Mouse (Mus musculus): ENCODE measurements at regions not wholly inside any gene's neighbourhood (a gene's known extent, or its start where the extent isn't known, plus 50 kb on each side); places are given as distances from the start of the nearest gene placed in this dataset.

DNA sequence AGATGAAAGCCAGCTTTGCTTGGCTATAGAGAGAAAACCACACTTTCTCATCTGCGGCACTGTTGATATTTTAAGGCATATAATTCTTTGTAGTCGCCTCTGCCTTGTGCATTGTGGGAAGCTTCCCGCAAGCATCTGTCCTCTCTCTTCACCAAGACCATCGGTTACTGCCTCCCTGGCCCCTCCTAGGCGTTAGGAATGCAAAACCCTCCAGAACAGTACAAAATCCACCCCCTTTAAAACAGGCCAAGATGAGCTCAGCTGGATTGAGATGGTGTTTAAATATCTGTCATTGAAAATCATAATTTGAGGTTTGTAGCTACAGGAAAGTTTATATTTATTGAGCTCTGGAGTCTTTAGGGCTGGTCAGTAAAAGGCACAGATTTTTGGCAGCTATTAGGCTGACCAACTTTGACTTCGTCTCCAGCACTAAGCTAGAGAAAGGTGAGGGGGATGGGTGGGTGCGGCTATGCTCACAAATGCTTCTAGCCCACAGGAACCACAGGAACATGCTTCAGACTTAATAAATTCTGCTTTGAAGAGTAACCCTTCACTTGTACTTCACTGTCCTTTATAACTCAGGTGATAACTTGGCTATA, 856.7 kb upstream of the Adgrl2 start:
- Histone ChIP-seq H3K4me3 (replicated peaks) (no peak overlapping the region), H3K9ac (replicated peaks) (no peak overlapping the region), H3K4me2 (no peak overlapping the region), H3K9me3 (replicated peaks) (no peaks in the 10 kb centered on the region), H3K27me3 (replicated peaks) (no peaks in the 10 kb centered on the region), H3K4me1 (peaks cover 7% of the 10 kb centered on the region; the same call in 1 of the 2 replicates), H3K36me3 (no peaks in the 10 kb centered on the region), H3K27ac (replicated peaks) (no peak overlapping the region)
- ATAC-seq (ENCODE audit: low FRiP score) = no peak
- WGBS = 77% methylated on average over 7 of the region's 7 CpGs

DNA sequence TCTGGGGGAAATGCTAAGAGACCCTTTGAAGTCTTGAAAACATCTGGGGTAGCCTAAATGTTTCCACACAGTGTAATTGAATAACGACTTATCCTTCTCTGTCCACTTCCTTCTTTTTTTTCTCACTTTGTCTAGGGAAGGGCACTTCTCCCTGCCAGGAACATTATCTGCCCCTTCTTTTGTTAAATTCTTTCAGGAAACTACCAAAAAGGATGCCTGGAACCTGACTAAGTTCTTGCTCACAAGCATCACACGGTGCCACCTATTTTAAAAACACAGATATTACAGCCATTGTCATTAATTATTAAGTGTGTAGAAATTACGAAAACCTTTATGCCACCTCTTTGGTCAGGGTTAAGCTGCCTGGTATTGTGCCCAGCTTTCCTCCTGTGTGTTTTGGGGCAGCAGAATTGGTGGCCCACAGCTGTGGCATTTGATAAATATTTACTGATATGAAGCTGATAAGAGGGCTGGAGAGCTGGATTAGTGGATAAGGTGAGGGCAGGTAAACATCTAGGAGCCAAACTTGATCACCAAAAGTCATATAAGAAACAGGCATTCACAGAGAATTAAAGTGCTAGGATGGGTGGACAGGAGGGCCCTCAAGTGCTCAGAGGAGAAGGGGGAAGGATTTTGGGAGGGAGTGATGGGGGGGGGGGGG, 855.6 kb upstream of the Adgrl2 start:
- Histone ChIP-seq H3K27me3 (replicated peaks) (no peaks in the 10 kb centered on the region), H3K36me3 (no peaks in the 10 kb centered on the region), H3K9me3 (replicated peaks) (no peaks in the 10 kb centered on the region), H3K27ac (replicated peaks) (no peak overlapping the region), H3K4me1 (peaks cover 7% of the 10 kb centered on the region; the same call in 1 of the 2 replicates), H3K4me2 (no peak overlapping the region), H3K9ac (replicated peaks) (no peak overlapping the region), H3K4me3 (replicated peaks) (no peak overlapping the region)
- 57% methylated on average over 3 of the region's 3 CpGs for WGBS
- ATAC-seq (ENCODE audit: low FRiP score) = no peak

DNA sequence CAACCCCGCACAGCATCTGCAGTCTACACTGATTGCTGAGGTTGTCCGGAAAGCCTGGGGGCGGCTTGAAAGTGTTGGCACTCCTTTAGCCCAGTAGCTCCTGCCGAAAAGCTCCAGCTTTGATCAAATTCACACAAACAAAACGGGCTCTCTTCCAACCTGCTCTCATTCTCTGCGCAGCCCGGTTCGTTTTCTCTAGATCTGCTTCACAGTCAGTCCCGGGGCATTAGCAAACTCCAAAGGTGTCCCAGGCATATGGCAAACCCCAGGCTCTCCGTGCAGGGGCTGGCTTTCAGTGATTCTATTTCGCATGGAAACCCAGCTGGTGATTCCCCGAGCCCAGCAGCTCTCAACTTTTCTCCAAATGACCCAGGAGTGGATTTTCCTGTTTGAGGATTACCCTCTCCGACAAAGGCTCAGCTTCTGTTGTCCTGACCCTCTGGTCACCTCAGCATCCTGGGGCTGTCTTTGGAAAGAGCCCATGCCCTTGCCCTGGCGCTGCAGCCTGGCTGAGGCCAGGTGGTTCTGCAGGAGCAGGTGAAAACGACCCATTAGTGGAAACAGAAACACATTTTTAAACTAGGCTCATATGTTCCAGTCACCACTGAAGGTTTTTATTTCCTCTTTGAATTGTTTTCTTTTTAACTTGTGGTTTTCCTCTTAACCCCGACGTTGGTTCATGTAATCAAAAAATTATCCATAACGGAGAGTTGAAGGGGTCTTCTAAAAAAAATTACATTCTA, 854.9 kb upstream of the Adgrl2 start:
- H3K27ac ChIP-seq (replicated peaks) = no peak overlapping the region
- H3K36me3 ChIP-seq = no peaks in the 10 kb centered on the region
- H3K9ac ChIP-seq (replicated peaks) = no peak overlapping the region
- peak overlapping the region; percentile 10 for H3K4me3 ChIP-seq (replicated peaks)
- H3K4me1 ChIP-seq = peaks cover 7% of the 10 kb centered on the region; the same call in 1 of the 2 replicates
- no peaks in the 10 kb centered on the region for H3K27me3 ChIP-seq (replicated peaks)
- no peaks in the 10 kb centered on the region for H3K9me3 ChIP-seq (replicated peaks)
- peak overlapping the region; percentile 49 for H3K4me2 ChIP-seq
- WGBS = 17% methylated on average over 18 of the region's 18 CpGs
- no peak for ATAC-seq (ENCODE audit: low FRiP score)

DNA sequence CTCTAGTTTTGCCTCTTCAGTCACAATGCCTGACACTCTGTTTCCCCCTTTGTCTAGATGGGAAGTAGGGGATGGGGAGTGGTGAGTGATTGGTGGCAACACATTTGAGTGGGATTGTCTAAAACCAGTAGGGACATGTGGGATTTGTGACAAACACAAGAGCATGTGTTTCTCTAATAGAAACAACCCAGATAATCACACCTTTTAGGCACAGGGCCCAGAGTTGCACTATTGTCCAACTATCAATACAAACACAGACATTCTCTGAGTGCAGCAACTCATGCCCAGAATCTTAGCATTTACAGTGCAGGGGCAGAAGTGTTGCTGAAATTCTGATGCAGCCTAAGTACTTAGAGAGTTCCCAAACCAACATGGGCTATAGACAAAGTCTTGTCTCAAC, 847.6 kb upstream of the Adgrl2 start:
- H3K27ac ChIP-seq (replicated peaks) = no peak overlapping the region
- no peak overlapping the region for H3K4me3 ChIP-seq (replicated peaks)
- ATAC-seq (ENCODE audit: low FRiP score) = no peak
- no peaks in the 10 kb centered on the region for H3K27me3 ChIP-seq (replicated peaks)
- no peaks in the 10 kb centered on the region for H3K36me3 ChIP-seq
- 0 out of 2 replicates have a peak, but pooled peaks cover 4% of the 10 kb centered on the region for H3K4me1 ChIP-seq
- no peak overlapping the region for H3K9ac ChIP-seq (replicated peaks)
- no peak overlapping the region for H3K4me2 ChIP-seq
- H3K9me3 ChIP-seq (replicated peaks) = no peaks in the 10 kb centered on the region

DNA sequence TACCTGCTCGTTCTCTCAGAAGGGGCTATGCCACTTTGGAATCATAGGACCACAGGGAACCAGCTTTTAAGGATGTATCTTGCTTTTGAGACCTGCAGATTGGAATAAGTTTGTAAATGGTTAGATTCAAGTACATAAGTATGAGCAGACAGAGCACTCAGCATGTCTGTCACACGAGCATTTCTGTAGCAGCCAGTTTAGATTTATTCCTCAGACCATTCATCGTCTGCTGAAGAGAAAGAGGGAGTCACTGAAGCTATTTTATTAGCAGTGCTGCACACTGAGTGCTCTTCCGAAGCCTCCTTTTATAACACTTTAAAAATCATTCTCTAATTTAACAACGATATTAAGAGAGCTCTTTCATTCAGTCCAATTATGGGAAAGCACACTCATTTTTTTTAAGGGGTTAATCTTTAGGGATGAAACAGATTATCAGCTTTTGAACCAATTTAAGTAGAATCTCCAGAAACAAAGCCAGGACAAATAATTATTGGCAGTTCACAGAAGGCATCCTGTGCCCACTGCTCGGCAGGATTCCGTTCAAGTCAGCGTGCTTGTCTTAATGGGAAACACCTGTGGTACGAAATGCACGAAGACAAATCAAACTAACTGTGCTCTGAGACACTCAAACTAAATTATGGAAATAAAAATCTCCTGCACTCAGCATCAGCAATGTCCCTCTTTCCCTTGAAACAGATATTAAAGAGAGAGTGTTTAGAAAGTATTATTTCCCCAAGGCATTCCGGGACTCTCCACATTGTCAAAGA, 846.3 kb upstream of the Adgrl2 start:
- H3K9ac ChIP-seq (replicated peaks) = no peak overlapping the region
- WGBS = 24% methylated on average over 11 of the region's 11 CpGs
- H3K36me3 ChIP-seq = no peaks in the 10 kb centered on the region
- no peaks in the 10 kb centered on the region for H3K27me3 ChIP-seq (replicated peaks)
- no peak; the same call in 1 of the 2 replicates for ATAC-seq (ENCODE audit: low FRiP score)
- no peaks in the 10 kb centered on the region for H3K9me3 ChIP-seq (replicated peaks)
- H3K4me1 ChIP-seq = 0 out of 2 replicates have a peak, but pooled peaks cover 4% of the 10 kb centered on the region
- no peak overlapping the region for H3K4me3 ChIP-seq (replicated peaks)
- H3K4me2 ChIP-seq = peak overlapping the region; percentile 32
- no peak overlapping the region for H3K27ac ChIP-seq (replicated peaks)

DNA sequence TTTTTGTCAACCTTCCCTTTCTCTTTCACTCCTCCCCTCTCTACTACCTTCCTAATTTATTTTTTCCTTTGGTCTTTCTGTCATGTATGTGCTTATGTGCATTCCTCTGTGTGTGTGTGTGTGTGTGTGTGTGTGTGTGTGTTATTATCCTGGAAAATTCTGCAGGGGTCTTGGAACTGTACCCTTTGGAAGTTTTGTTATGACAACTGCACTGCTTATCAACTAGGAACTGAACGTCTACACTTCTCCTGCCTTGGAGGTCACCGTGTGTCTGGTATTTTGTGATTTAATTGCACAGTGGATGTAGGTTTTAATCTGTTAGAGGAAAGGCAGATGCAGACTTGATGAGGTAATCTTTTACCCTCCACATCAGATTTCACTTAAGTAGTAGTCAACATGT, 836.8 kb upstream of the Adgrl2 start:
- H3K9me3 ChIP-seq (replicated peaks) = no peaks in the 10 kb centered on the region
- no peak overlapping the region for H3K4me2 ChIP-seq
- no peaks in the 10 kb centered on the region for H3K4me1 ChIP-seq
- no peak overlapping the region for H3K27ac ChIP-seq (replicated peaks)
- H3K27me3 ChIP-seq (replicated peaks) = no peaks in the 10 kb centered on the region
- ATAC-seq (ENCODE audit: low FRiP score) = no peak
- no peak overlapping the region for H3K4me3 ChIP-seq (replicated peaks)
- no peak overlapping the region for H3K9ac ChIP-seq (replicated peaks)
- WGBS = 67% methylated on average over 2 of the region's 2 CpGs
- H3K36me3 ChIP-seq = no peaks in the 10 kb centered on the region

DNA sequence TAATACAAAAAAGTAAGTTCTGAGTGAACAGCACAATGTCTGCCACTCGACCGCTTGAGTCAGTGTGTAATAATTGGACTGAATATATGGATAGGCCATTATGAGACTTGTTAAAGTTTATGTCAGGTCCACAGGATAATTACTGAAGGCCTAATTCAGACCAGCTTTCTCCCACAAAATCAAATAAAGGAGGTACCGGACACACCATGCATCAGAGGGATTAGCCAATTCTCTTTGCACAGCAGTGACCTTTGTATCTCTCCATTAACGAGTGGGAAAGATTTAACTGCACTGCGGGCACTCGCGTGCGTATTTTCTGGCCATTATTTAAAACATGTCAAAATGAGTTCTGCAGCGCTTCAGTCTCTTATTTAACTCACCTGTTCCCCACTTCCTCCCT, 836.4 kb upstream of the Adgrl2 start:
- no peaks in the 10 kb centered on the region for H3K36me3 ChIP-seq
- WGBS = 58% methylated on average over 9 of the region's 9 CpGs
- H3K27me3 ChIP-seq (replicated peaks) = no peaks in the 10 kb centered on the region
- H3K27ac ChIP-seq (replicated peaks) = no peak overlapping the region
- H3K4me2 ChIP-seq = no peak overlapping the region
- H3K4me1 ChIP-seq = no peaks in the 10 kb centered on the region
- no peak overlapping the region for H3K4me3 ChIP-seq (replicated peaks)
- ATAC-seq (ENCODE audit: low FRiP score) = no peak
- H3K9me3 ChIP-seq (replicated peaks) = no peaks in the 10 kb centered on the region
- H3K9ac ChIP-seq (replicated peaks) = no peak overlapping the region

DNA sequence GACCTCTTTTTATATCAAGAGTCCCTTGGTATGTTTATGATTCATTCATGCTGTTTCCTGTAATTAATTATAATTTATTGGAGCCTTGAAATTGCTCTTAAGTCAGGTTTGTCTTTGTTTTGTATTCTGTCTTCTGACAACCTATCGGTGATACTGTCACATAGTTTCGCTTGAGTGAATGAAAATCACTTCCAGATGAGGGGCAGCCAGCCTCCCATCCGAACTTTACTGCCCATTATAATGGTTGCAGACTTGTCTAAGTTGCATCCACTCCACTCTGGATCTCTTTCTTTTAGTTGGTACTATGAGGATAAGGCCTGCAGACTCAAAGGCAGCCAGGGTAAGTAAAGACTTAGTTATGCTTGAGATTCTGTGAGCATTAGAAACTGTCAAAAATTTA, 830.3 kb upstream of the Adgrl2 start:
- WGBS = 71% methylated on average over 3 of the region's 3 CpGs
- H3K9ac ChIP-seq (replicated peaks) = no peak overlapping the region
- no peaks in the 10 kb centered on the region for H3K9me3 ChIP-seq (replicated peaks)
- H3K27me3 ChIP-seq (replicated peaks) = no peaks in the 10 kb centered on the region
- H3K4me1 ChIP-seq = no peaks in the 10 kb centered on the region
- H3K36me3 ChIP-seq = no peaks in the 10 kb centered on the region
- no peak for ATAC-seq (ENCODE audit: low FRiP score)
- H3K4me3 ChIP-seq (replicated peaks) = no peak overlapping the region
- no peak overlapping the region for H3K4me2 ChIP-seq
- H3K27ac ChIP-seq (replicated peaks) = no peak overlapping the region

DNA sequence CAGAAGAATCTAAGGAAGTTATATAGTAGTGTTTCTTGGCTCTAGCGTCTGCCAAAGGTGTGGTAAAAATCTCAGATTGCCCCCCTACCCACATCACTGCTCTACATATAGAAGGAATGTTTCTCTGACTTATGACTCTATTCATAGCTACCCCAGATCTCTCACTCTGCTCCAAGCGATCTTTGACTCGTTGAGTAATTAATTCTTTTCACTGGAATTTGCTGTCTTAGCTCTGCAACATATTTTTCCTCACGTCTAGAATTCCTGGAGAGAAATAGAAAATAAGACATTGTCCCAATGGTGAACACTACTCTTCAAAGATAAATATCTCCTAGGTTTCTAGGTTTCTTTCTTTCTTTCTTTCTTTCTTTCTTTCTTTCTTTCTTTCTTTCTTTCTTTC, 829.5 kb upstream of the Adgrl2 start:
- Histone ChIP-seq H3K27ac (replicated peaks) (no peak overlapping the region), H3K4me2 (no peak overlapping the region), H3K9ac (replicated peaks) (no peak overlapping the region), H3K4me3 (replicated peaks) (no peak overlapping the region), H3K4me1 (no peaks in the 10 kb centered on the region), H3K36me3 (no peaks in the 10 kb centered on the region), H3K27me3 (replicated peaks) (no peaks in the 10 kb centered on the region), H3K9me3 (replicated peaks) (no peaks in the 10 kb centered on the region)
- 76% methylated on average over 4 of the region's 4 CpGs for WGBS
- ATAC-seq (ENCODE audit: low FRiP score) = no peak

DNA sequence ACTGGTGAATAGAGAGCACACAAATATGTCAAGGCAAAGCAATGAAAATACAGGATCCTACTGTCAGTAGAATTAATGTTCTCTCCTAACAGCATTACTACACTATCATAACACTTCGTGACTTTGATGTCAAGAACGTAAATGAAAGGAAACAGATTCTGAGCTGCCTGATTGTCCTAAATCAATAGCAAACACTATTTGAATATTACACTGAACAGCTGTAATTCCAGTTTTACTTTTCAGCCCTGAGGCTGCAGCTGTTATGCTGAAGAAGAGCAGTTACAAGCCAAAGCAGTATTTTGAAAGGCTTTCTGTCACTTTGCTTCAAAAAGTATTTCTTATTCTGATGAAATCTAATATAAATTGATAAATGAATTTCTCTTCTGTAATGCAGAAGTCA, 828.7 kb upstream of the Adgrl2 start:
- WGBS = 71% methylated on average over 2 of the region's 2 CpGs
- no peak overlapping the region for H3K4me3 ChIP-seq (replicated peaks)
- no peaks in the 10 kb centered on the region for H3K27me3 ChIP-seq (replicated peaks)
- no peaks in the 10 kb centered on the region for H3K9me3 ChIP-seq (replicated peaks)
- ATAC-seq (ENCODE audit: low FRiP score) = no peak
- H3K4me2 ChIP-seq = no peak overlapping the region
- no peaks in the 10 kb centered on the region for H3K4me1 ChIP-seq
- H3K9ac ChIP-seq (replicated peaks) = no peak overlapping the region
- H3K36me3 ChIP-seq = no peaks in the 10 kb centered on the region
- no peak overlapping the region for H3K27ac ChIP-seq (replicated peaks)

DNA sequence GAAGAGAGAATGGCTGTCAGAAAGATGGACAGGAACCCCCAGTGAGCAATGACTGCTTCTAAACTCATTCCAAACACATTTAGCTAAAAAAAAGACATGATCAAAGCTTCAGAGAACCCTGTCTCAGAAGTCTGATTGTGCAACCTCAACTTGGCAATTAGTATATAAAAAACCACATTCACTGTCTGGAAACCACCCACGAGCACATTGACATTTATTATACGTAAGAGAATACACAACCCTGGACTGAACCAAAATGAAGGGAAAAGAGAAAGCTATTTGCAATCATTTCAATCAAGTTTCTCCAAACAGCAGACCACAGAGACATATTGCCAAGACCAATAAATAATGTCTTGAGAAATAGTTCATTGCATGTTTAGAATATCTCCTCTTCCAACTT, 820.7 kb upstream of the Adgrl2 start:
- Histone ChIP-seq H3K4me2 (no peak overlapping the region), H3K36me3 (no peaks in the 10 kb centered on the region), H3K27me3 (replicated peaks) (no peaks in the 10 kb centered on the region), H3K27ac (replicated peaks) (no peak overlapping the region), H3K9me3 (replicated peaks) (no peaks in the 10 kb centered on the region), H3K4me1 (no peaks in the 10 kb centered on the region), H3K9ac (replicated peaks) (no peak overlapping the region), H3K4me3 (replicated peaks) (no peak overlapping the region)
- WGBS = 42% methylated on average over 2 of the region's 2 CpGs
- ATAC-seq (ENCODE audit: low FRiP score) = no peak

Measured in neural tube, embryonic 15.5 days (tissue).